Mouse (Mus musculus) forebrain, embryonic 16.5 days (tissue): ENCODE results near the gene Sumo3. TPM values are rescaled to one million over a fixed set of nuclear protein-coding genes. Genes with fewer than 3 reads are reported as not detected.

ENCODE experiments used
- ATAC-seq: fragments of 200-750 bp; cut with Nextera tagmentation; 2 replicates; pipeline ENCODE4 v1.8.0; 2017; ENCODE audit warnings: mild to moderate bottlenecking, moderate library complexity
- H3K27ac ChIP-seq: fragments of 300-500 bp; sonication (generic); 2 replicates; pipeline ENCODE4 v1.5.1; 2014; ENCODE audit warnings: low read length, control low read depth
- H3K27me3 ChIP-seq: fragments of 300-500 bp; sonication (generic); replicated peaks from 2 replicates; pipeline ENCODE4 v1.6.1; 2014; ENCODE audit warnings: low read length; ENCODE audit not compliant: control insufficient read depth, insufficient read depth
- H3K36me3 ChIP-seq: fragments of 300-500 bp; sonication (generic); 2 replicates; pipeline ENCODE4 v1.6.1; 2014; ENCODE audit not compliant: control insufficient read depth, insufficient read depth
- H3K4me1 ChIP-seq: fragments of 300-500 bp; sonication (generic); replicated peaks from 2 replicates; pipeline ENCODE4 v1.6.1; 2014; ENCODE audit warnings: low read length; ENCODE audit not compliant: control insufficient read depth, insufficient read depth
- H3K4me2 ChIP-seq: fragments of 300-500 bp; sonication (generic); 2 replicates; pipeline ENCODE4 v1.6.1; 2014; ENCODE audit warnings: mild to moderate bottlenecking, low read length, control low read depth
- H3K4me3 ChIP-seq: fragments of 300-500 bp; sonication (generic); replicated peaks from 2 replicates; pipeline ENCODE4 v1.5.1; 2014; ENCODE audit warnings: mild to moderate bottlenecking, low read length, control low read depth
- H3K9ac ChIP-seq: fragments of 300-500 bp; sonication (generic); replicated peaks from 2 replicates; pipeline ENCODE4 v1.6.1; 2014; ENCODE audit warnings: low read depth, low read length, control low read depth
- H3K9me3 ChIP-seq: fragments of 300-500 bp; sonication (generic); 2 replicates; pipeline ENCODE4 v1.6.1; 2016; ENCODE audit warnings: low read length; ENCODE audit not compliant: control insufficient read depth
- WGBS: fragments of 180-500 bp; shearing (Covaris S2); extraction: QIAGEN DNeasy Blood & Tissue Kit; methylation state at CpG from one replicate; pipeline ENCODE4 v1.1.7; 2014; 5-methylcytosine and 5-hydroxymethylcytosine counted together
- polyA plus RNA-seq: library from polyadenylated mRNA; unstranded; fragments of >200 nt; fragmentation: Nextera tagmentation; extraction: Ambion mirVana; gene quantifications from 2 replicates; pipeline ENCODE4 v1.2.1, GENCODE M21; 2015

Sumo3 gene
- polyA plus RNA-seq, 1 experiment from 2014 or later, result 349 TPM

DNA sequence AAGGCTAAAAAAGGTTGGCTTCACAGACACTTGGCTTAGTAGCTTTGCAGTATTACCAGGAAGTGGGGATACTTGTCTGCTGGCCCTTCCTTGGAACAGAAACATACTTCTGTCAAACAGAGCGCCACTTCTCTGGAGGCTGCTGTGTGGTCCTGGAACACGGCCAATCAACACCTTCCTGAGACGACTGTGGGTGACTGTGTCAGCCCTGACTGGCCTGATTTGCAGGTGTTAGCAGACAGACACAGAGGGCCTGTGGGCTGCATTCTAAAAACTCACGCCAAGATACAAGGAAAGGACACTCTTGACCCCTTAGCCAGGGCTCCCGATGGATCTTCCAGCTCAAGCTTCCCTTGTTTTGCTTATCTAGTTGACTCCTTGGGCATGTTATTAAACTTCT is 939 bp upstream of the Sumo3 start:
- 71% methylated on average over 5 of the region's 5 CpGs for WGBS

GRCm38 (mm10) chr10:77605368-77605767 is 529 bp upstream of the Sumo3 start:
- Histone ChIP-seq H3K4me3 (peak overlapping the region; percentile 57), H3K9me3 (0 out of 2 replicates have a peak, but pooled peaks cover 3% of the 10 kb centered on the region), H3K36me3 (no peaks in the 10 kb centered on the region; the same call in 1 of the 2 replicates), H3K27me3 (no peaks in the 10 kb centered on the region), H3K9ac (no peak overlapping the region), H3K4me1 (peaks cover 16% of the 10 kb centered on the region), H3K27ac (peak overlapping the region; percentile 91; the same call in 1 of the 2 replicates), H3K4me2 (peak overlapping the region; percentile 86; the same call in 1 of the 2 replicates)
- 21% methylated on average over 1 of the region's 1 CpGs for WGBS
- 0 out of 2 replicates have a peak, but pooled peaks have one; percentile 19 for ATAC-seq

More for the DNA sequence above, 939 bp upstream of the Sumo3 start:
- no peaks in the 10 kb centered on the region for H3K36me3 ChIP-seq
- H3K4me2 ChIP-seq, result no peak overlapping the region
- H3K4me1 ChIP-seq, result peaks cover 14% of the 10 kb centered on the region
- 0 out of 2 replicates have a peak, but pooled peaks cover 3% of the 10 kb centered on the region for H3K9me3 ChIP-seq
- H3K4me3 ChIP-seq, result no peak overlapping the region
- ATAC-seq, result no peak
- no peak overlapping the region for H3K9ac ChIP-seq
- H3K27me3 ChIP-seq, result no peaks in the 10 kb centered on the region
- H3K27ac ChIP-seq, result no peak overlapping the region

- peak overlapping the region; percentile 57 for H3K4me3 ChIP-seq
- peaks cover 6% of the 10 kb centered on the region for H3K36me3 ChIP-seq
- peaks cover 23% of the 10 kb centered on the region for H3K4me1 ChIP-seq
- H3K9ac ChIP-seq, result peak overlapping the region; percentile 82
- peak overlapping the region; percentile 91 for H3K27ac ChIP-seq
- peak; percentile 13 for ATAC-seq
- H3K27me3 ChIP-seq, result no peaks in the 10 kb centered on the region
- 35% methylated on average over 7 of the region's 7 CpGs for WGBS
- H3K9me3 ChIP-seq, result 0 out of 2 replicates have a peak, but pooled peaks cover 3% of the 10 kb centered on the region
- H3K4me2 ChIP-seq, result peak overlapping the region; percentile 86
These were observed 958 bp downstream of the Sumo3 start for GRCm38 (mm10) chr10:77606855-77607254.

- Histone ChIP-seq H3K4me2 (peak overlapping the region; percentile 86), H3K36me3 (peaks cover 7% of the 10 kb centered on the region), H3K9me3 (0 out of 2 replicates have a peak, but pooled peaks cover 3% of the 10 kb centered on the region), H3K9ac (no peak overlapping the region), H3K4me3 (peak overlapping the region; percentile 57; the same call in 1 of the 2 replicates), H3K27me3 (no peaks in the 10 kb centered on the region), H3K27ac (no peak overlapping the region), H3K4me1 (peaks cover 23% of the 10 kb centered on the region)
- ATAC-seq, result no peak
- WGBS, result 65% methylated on average over 5 of the region's 5 CpGs
These were observed 1.5 kb downstream of the Sumo3 start for GRCm38 (mm10) chr10:77607441-77607840.

GRCm38 (mm10) chr10:77608589-77608988 is 2.7 kb downstream of the Sumo3 start:
- WGBS, result 89% methylated on average over 8 of the region's 8 CpGs
- Histone ChIP-seq H3K9ac (no peak overlapping the region), H3K27ac (no peak overlapping the region), H3K4me3 (no peak overlapping the region), H3K27me3 (no peaks in the 10 kb centered on the region), H3K9me3 (0 out of 2 replicates have a peak, but pooled peaks cover 3% of the 10 kb centered on the region), H3K36me3 (peaks cover 14% of the 10 kb centered on the region), H3K4me2 (no peak overlapping the region), H3K4me1 (peaks cover 23% of the 10 kb centered on the region)
- no peak for ATAC-seq

DNA sequence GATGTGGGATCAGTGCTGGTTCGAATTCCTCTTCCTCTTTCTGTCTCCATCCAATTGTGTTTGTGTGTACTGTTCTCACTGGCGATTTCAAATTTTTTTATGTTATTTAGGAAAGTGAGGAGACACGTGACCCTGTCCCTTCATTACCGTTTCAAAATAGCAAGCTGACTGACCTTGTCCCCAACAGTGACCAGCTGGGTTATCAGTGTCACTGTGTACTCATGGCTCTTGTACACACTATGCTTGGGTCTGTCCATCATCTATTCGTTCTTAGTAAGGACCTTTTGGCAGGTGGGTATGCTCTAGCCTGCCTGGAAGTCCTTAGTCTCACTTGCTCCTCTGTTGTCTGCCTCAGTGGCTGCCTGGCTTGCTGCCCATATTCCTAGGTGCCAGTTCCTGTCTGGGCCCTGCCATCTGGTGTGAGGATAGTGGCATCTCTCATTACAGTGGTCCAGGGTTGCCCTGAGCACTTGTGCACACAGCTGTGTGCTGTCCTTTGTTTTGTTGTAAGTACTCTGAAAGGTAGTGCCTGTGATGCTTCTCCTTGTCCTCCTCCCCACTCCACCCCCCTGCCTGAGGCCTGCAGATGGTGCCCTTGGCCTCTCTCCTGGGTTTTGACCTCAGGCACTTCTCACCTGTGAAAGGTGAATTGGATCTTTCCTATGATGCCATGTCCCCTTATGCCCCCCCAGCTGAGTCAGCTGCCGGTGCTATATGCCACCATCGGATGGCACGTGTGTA is 4.5 kb downstream of the Sumo3 start:
- peaks cover 18% of the 10 kb centered on the region for H3K36me3 ChIP-seq
- ATAC-seq, result no peak
- no peak overlapping the region for H3K4me2 ChIP-seq
- no peaks in the 10 kb centered on the region for H3K27me3 ChIP-seq
- H3K9me3 ChIP-seq, result no peaks in the 10 kb centered on the region
- WGBS, result 85% methylated on average over 8 of the region's 8 CpGs
- no peak overlapping the region for H3K9ac ChIP-seq
- peaks cover 23% of the 10 kb centered on the region for H3K4me1 ChIP-seq
- no peak overlapping the region for H3K4me3 ChIP-seq
- no peak overlapping the region for H3K27ac ChIP-seq

- Histone ChIP-seq H3K4me3 (no peak overlapping the region), H3K9ac (no peak overlapping the region), H3K4me2 (no peak overlapping the region), H3K27ac (no peak overlapping the region), H3K27me3 (no peaks in the 10 kb centered on the region), H3K9me3 (no peaks in the 10 kb centered on the region), H3K36me3 (peaks cover 38% of the 10 kb centered on the region), H3K4me1 (peaks cover 11% of the 10 kb centered on the region)
- no peak for ATAC-seq
- 91% methylated on average over 3 of the region's 3 CpGs for WGBS
These were observed 7.5 kb downstream of the Sumo3 start for GRCm38 (mm10) chr10:77613409-77613808.

DNA sequence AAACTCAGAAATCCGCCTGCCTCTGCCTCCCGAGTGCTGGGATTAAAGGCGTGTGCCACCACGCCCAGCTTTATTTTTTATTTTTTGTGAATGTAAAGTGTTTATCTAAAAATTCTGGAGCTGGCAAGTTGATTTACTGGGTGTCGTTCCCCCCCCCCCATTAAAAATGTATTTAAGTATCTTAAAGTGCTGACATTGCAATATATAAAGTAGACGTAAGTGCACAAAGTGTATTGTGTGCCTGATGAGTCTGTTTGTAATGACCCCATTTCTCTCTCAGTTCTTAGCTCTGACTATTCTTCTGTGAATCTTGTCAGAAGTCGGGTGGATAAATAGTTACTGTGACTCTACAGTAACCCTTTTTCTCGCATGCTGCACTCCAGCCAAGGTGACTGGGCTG is 9.8 kb downstream of the Sumo3 start:
- H3K9ac ChIP-seq, result no peak overlapping the region
- WGBS, result 94% methylated on average over 8 of the region's 8 CpGs
- H3K4me3 ChIP-seq, result no peak overlapping the region
- no peaks in the 10 kb centered on the region for H3K27me3 ChIP-seq
- H3K27ac ChIP-seq, result no peak overlapping the region
- H3K36me3 ChIP-seq, result peaks cover 38% of the 10 kb centered on the region
- H3K4me2 ChIP-seq, result no peak overlapping the region
- no peaks in the 10 kb centered on the region for H3K9me3 ChIP-seq
- peaks cover 5% of the 10 kb centered on the region; the same call in 1 of the 2 replicates for H3K4me1 ChIP-seq
- no peak for ATAC-seq

DNA sequence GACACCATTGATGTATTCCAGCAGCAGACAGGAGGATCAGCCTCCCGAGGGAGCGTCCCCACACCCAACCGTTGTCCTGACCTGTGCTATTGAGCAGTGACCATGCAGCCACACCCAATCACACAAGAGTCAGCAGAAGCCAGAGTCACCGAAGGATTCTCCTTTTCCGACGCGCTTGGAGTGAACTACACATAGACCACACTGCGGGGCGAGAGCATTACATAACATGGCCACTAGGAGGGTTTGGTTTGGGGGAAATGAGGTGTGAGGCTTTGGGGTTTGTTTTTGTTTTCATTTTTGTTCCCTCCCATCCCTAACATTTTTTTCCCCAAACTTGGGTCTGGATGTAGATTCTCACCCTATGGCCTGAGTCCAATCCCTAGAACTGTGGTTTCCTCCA is 10.3 kb downstream of the Sumo3 start:
- H3K9ac ChIP-seq, result no peak overlapping the region
- WGBS, result 95% methylated on average over 9 of the region's 9 CpGs
- H3K4me1 ChIP-seq, result no peaks in the 10 kb centered on the region; the same call in 1 of the 2 replicates
- no peak overlapping the region for H3K4me2 ChIP-seq
- H3K27ac ChIP-seq, result no peak overlapping the region
- ATAC-seq, result no peak
- H3K4me3 ChIP-seq, result no peak overlapping the region
- H3K27me3 ChIP-seq, result no peaks in the 10 kb centered on the region
- H3K36me3 ChIP-seq, result peaks cover 33% of the 10 kb centered on the region
- H3K9me3 ChIP-seq, result no peaks in the 10 kb centered on the region
